Mouse (Mus musculus) heart, embryonic 10.5 days (tissue): ENCODE results near the gene Elovl5. TPM values are rescaled to one million over a fixed set of nuclear protein-coding genes. Genes with fewer than 3 reads are reported as not detected.
A peak's percentile ranks its signal among the peaks of the same experiment; 100 is the strongest.

Experiments
- DNase-seq: peaks from one replicate; pipeline ENCODE4 v3.0.0-alpha.2; 2017; ENCODE audit warnings: low spot score
- H3K27ac ChIP-seq: fragments of 300-500 bp; sonication (generic); 2 replicates; pipeline ENCODE4 v1.5.1; 2016; ENCODE audit warnings: mild to moderate bottlenecking
- H3K27me3 ChIP-seq: fragments of 300-500 bp; sonication (generic); 2 replicates; pipeline ENCODE4 v1.6.1; 2016; ENCODE audit warnings: mild to moderate bottlenecking; ENCODE audit not compliant: poor library complexity, insufficient read depth, severe bottlenecking
- H3K36me3 ChIP-seq: fragments of 300-500 bp; sonication (generic); 2 replicates; pipeline ENCODE4 v1.6.1; 2016; ENCODE audit warnings: mild to moderate bottlenecking, moderate library complexity
- H3K4me1 ChIP-seq: fragments of 300-500 bp; sonication (generic); 2 replicates; pipeline ENCODE4 v1.6.1; 2016; ENCODE audit warnings: mild to moderate bottlenecking
- H3K4me3 ChIP-seq: fragments of 300-500 bp; sonication (generic); 2 replicates; pipeline ENCODE4 v1.5.1; 2016; ENCODE audit warnings: mild to moderate bottlenecking, moderate library complexity
- H3K9me3 ChIP-seq: fragments of 300-500 bp; sonication (generic); 2 replicates; pipeline ENCODE4 v1.6.1; 2016; ENCODE audit warnings: mild to moderate bottlenecking, moderate library complexity
- WGBS: fragments of 180-500 bp; shearing (Covaris S2); methylation state at CpG from one replicate; pipeline ENCODE4 v1.1.7; 2016; 5-methylcytosine and 5-hydroxymethylcytosine counted together
- polyA plus RNA-seq: library from polyadenylated mRNA; unstranded; fragments of >200 nt; fragmentation: Nextera tagmentation; extraction: Ambion mirVana; gene quantifications from 2 replicates; pipeline ENCODE4 v1.2.1, GENCODE M21; 2016

Elovl5 gene
- polyA plus RNA-seq, 1 experiment from 2014 or later: 93.9 TPM

DNA sequence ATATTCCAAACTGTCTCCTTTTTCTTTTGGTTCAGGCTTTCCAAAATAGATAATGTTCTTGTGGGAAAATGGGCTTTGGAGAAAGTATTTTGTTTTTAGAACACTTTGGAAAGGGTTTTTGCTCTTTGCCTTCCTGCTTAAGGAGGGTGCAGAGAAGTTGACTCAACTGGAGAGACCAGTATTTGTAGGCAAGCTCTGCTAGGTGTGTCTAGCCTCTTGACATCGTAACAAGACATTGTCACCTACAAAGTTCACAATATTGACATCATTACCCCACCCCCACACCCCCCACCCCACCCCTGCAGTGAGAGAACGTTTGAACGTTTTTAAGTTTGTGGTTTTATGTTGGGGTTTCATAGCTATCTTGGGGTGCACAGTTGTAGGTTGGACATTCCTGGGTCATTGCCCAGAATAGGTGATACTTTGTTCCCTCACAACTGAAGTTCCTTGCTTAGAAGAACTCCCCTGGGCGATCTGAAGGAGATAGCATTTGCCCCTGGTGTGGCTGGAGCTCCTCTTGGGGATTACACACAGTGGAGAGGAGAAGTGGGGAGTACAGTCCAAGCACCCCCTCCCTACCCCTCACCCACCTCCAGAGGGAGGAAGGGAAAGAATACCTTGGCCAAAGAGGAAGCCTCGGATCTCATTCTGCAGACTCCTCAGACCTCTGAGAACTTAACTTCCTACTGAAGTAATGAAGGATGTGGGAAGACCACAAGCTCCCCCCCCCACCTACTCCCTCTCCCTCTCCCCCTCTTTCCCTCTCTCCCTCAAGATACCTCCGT is 48.8 kb downstream of the Elovl5 start:
- H3K4me3 ChIP-seq: no peak overlapping the region
- no peak for DNase-seq
- no peaks in the 10 kb centered on the region for H3K27me3 ChIP-seq
- peaks cover 63% of the 10 kb centered on the region for H3K4me1 ChIP-seq
- H3K27ac ChIP-seq: no peak overlapping the region
- H3K36me3 ChIP-seq: peaks cover 10% of the 10 kb centered on the region; the same call in 1 of the 2 replicates
- no peaks in the 10 kb centered on the region for H3K9me3 ChIP-seq
- 81% methylated on average over 6 of the region's 6 CpGs for WGBS

DNA sequence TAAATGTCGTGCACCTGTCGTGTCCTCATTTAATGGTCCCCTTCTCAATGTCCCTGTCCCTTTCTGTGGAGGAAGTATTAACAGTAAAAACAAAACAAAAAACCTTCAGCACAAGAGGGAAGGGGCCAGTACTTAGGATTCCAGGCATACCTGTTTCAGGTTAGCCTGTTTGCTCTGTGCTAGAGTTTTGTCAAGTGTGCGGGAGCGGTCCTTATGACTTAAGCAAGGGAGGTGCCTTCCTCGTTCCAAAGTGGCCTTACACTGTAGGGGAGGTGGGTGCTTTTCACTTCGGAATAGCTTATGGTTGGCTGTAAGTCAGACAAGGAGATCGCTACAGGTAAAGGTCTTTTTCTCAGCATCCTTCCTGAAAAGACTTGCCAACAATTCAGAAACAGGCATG is 49.7 kb downstream of the Elovl5 start:
- Histone ChIP-seq H3K9me3 (no peaks in the 10 kb centered on the region), H3K4me1 (peaks cover 64% of the 10 kb centered on the region), H3K27ac (no peak overlapping the region), H3K27me3 (no peaks in the 10 kb centered on the region), H3K36me3 (peaks cover 4% of the 10 kb centered on the region; the same call in 1 of the 2 replicates), H3K4me3 (no peak overlapping the region)
- DNase-seq: no peak
- 90% methylated on average over 7 of the region's 7 CpGs for WGBS

DNA sequence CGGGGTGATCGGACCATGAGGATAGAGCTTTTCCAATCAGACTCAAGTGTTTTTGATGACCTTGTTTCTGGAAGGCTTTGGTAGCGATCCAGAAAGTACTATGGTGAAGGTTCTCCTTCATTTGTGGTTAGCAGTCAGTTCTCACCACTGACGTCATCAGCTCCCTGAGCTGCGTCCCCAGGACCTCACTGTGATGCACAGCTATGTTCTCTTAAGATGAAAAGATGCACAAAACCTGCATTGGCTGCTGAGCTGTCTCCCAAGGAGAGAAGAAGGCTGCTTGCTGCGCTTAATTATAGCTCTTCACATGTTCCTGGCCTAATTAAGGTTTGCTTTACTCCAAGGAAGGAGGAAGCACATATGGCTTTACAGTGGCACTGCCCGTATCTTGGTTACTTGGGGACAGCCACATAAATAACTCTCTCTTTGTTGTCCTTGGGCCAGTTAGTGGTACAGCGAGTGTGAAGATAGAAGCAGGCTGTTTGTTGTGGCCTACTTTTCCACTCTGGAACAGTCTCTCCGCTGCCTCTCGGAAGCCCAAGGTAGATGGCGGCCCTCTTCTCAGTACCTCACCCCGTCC is 50.5 kb downstream of the Elovl5 start:
- Histone ChIP-seq H3K4me1 (peaks cover 63% of the 10 kb centered on the region), H3K9me3 (no peaks in the 10 kb centered on the region), H3K4me3 (no peak overlapping the region), H3K27ac (no peak overlapping the region), H3K27me3 (no peaks in the 10 kb centered on the region), H3K36me3 (peaks cover 7% of the 10 kb centered on the region; the same call in 1 of the 2 replicates)
- no peak for DNase-seq
- 91% methylated on average over 12 of the region's 12 CpGs for WGBS

DNA sequence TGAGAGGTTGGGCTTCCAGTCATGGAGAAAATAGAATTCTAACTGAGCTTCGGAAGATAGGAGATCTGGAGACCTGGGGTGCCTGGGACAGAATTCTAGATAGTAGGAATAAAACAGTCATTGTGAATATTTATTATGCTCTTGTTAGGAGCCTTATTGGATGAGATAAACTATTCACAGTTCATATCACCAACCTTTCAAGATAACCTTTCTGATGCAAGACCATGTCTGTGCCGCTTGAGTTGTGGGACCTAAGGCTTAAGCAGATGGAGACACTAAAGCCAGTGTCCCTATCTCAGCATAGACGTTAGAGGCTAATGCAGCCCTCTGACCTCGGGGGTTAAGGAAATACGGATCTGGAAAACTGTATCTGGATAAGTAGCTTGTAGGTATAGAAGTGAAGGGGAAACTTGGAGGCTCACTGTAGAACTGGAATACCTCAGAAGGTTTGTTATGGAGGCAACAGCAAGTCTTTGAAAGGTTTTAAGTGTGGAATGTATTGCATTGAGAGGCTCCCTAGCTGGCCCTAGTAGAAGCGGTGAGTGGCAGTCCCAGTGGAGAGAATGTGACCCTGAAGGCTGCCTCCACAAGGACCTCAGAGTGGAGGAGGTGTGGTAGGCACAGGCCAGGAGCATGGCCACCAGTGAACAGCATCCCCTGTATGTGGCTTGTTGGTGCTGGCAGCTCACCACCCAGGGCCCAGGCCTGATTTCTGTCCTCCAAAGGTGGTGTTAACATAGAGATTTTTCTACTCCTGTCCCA is 52.2 kb downstream of the Elovl5 start:
- Histone ChIP-seq H3K36me3 (peaks cover 7% of the 10 kb centered on the region; the same call in 1 of the 2 replicates), H3K27me3 (no peaks in the 10 kb centered on the region), H3K4me3 (no peak overlapping the region), H3K9me3 (no peaks in the 10 kb centered on the region), H3K27ac (peak overlapping the region; percentile 47; the same call in 1 of the 2 replicates), H3K4me1 (peaks cover 48% of the 10 kb centered on the region)
- 46% methylated on average over 6 of the region's 6 CpGs for WGBS
- no peak for DNase-seq

DNA sequence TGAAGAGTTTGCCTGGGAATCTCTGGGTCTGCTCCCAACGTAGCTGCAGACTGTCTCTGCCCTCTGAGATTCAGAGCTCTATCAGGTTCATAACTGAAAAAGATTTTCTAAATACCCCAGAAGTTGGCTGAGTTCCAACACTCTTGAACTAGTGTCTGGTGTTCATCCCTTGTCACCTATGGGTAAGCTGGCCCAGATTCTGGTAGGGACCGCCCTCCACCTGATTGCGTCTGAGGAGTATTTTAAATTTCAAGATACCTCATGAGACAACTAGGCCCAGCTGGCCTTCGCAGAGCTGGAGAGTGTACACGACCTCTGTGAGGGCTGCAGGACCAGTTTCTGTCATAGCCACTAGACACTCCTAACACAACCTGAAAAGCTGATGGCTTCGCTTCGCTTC is 61.8 kb downstream of the Elovl5 start:
- 69% methylated on average over 7 of the region's 7 CpGs for WGBS
- H3K27me3 ChIP-seq: no peaks in the 10 kb centered on the region
- H3K4me3 ChIP-seq: no peak overlapping the region
- no peaks in the 10 kb centered on the region for H3K9me3 ChIP-seq
- H3K27ac ChIP-seq: no peak overlapping the region
- no peak for DNase-seq
- H3K36me3 ChIP-seq: peaks cover 65% of the 10 kb centered on the region
- peaks cover 5% of the 10 kb centered on the region; the same call in 1 of the 2 replicates for H3K4me1 ChIP-seq

DNA sequence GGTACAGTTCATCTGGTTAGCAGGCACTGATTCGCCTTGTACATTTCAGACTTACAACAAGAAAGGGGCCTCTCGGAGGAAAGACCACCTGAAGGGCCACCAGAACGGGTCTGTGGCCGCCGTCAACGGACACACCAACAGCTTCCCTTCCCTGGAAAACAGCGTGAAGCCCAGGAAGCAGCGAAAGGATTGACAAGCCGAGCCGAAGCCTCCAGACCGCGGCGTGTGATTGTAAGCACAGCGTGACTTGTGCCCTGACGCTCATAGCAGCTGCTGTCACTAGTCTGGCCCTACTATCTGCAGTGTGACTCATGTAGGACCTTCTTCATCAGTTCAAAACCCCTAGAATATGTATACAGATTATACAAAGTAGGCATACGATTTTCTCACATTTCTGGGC is 65.5 kb downstream of the Elovl5 start:
- WGBS: 88% methylated on average over 16 of the region's 16 CpGs
- Histone ChIP-seq H3K36me3 (peaks cover 58% of the 10 kb centered on the region), H3K4me3 (no peak overlapping the region), H3K27me3 (no peaks in the 10 kb centered on the region), H3K4me1 (peaks cover 12% of the 10 kb centered on the region), H3K27ac (no peak overlapping the region), H3K9me3 (no peaks in the 10 kb centered on the region)
- DNase-seq: no peak

DNA sequence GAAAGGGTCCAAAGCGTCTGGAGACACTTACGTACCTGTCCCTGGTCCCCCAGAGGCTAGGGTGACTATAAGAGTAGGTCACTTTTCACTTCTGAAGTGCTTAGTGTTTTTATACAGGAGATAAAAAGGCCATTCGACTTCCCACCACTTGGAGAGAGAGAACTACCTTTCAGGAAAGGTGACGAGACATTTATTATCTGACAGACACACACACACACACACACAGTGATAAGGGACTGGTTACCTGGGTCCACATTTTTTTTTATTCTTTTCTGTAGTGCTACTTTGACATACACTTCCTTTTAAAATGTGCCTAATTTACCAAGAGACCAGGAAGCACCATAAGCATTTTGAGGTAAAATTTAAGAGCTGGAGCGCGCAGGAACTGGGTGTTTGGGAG is 66.4 kb downstream of the Elovl5 start:
- DNase-seq: no peak
- WGBS: 73% methylated on average over 6 of the region's 6 CpGs
- Histone ChIP-seq H3K4me1 (peaks cover 9% of the 10 kb centered on the region), H3K27me3 (no peaks in the 10 kb centered on the region), H3K9me3 (no peaks in the 10 kb centered on the region), H3K4me3 (no peak overlapping the region), H3K36me3 (peaks cover 55% of the 10 kb centered on the region), H3K27ac (no peak overlapping the region)

DNA sequence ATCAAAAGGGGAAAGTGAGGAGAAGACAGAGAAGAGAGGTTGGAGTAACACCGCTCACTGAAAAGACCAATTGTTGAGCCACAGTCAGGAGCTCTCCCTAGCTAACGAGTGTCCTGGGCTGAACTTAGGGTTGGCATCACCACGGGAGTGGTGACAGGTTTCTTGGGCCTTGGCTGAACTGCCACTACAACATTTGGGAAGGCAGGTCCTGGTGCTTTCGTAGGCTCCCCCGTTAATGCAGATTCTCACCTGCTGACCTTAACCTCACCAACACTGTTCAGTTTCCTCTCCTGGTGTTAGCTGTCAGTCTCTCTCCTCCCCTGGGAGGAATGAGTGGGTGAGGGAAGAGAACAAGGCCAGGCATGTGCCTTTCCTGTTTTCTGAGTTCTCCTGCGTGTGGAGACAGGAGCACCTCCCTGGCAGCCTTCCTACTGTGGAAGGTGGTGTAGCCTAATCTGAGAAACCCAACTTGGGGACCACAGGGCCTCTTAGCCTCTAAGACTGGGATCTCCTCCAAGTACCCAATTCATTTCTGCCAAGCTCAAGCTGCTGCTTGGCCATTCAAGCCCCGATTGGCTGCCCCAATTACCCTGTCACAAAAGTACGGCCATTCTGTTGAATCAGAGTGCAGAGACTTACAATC is 69.1 kb downstream of the Elovl5 start:
- Histone ChIP-seq H3K27me3 (no peaks in the 10 kb centered on the region), H3K27ac (no peak overlapping the region), H3K4me3 (no peak overlapping the region), H3K36me3 (peaks cover 33% of the 10 kb centered on the region), H3K4me1 (peaks cover 22% of the 10 kb centered on the region), H3K9me3 (no peaks in the 10 kb centered on the region)
- WGBS: 62% methylated on average over 8 of the region's 8 CpGs
- no peak for DNase-seq

DNA sequence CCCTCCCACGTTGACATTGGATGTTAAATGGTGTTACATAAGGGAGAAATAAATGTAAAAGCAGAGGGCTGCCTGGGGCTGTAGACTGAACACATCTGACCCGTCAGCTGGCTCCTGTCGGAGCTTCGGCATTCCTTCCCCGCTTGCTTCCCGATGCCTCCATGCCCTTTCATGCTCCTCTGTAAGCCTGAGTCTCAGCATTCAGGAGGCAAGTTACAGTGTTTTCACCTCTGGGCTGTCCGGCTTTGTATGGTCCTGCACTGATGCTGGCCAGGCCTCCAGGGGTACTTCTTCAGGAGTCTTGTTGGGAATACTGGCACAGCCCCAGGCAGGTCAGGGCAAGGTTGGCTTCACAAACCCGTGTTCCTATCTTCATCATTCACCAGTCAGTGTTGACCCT is 72.5 kb downstream of the Elovl5 start:
- WGBS: 57% methylated on average over 8 of the region's 8 CpGs

DNA sequence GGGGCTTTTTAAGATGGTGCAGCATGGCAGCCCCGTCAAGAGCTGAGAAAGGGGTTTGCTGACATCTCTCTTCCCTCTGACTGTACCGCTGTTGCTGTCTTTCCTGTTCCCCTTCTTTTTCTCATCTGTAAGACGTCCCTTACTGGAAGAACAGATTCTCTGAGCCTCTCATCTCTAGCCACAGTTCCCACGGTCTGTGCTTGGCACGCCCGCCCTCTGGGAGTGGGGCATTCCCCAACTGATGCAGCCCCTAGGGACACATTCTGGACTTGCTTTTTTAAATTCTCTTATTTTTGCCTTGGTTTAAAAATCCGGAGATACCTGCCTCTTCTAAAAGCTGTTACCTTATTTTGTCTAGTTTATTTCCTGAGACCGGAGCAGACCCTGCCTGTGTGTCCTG is 73.1 kb downstream of the Elovl5 start:
- H3K27ac ChIP-seq: peak overlapping the region; percentile 42; the same call in 1 of the 2 replicates
- WGBS: 68% methylated on average over 8 of the region's 8 CpGs

More for the DNA sequence above, 72.5 kb downstream of the Elovl5 start:
- Histone ChIP-seq H3K27me3 (no peaks in the 10 kb centered on the region), H3K4me1 (peaks cover 30% of the 10 kb centered on the region), H3K9me3 (no peaks in the 10 kb centered on the region), H3K4me3 (no peak overlapping the region), H3K36me3 (peaks cover 9% of the 10 kb centered on the region), H3K27ac (0 out of 2 replicates have a peak overlapping the region, but pooled peaks have one; percentile 29)
- DNase-seq: no peak

DNA sequence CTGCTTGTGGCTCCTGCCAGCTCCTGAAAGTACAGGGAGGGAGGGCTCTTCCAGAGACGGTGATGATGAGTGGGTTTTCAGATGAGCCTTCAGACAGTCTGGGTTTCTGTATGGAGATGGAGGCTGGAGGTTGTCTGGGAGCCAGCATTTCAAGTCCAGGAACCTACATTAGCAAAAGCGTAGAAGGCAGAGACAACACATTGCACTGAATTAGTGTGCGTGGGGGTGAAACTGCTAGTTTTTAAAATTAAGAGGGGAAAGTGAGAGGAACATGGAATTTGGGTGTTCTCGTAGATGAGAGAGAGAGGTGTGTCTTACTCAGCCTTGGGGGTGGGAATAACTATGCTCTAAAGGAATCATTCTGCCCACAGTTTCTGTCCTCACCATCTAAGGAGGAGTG is 74.5 kb downstream of the Elovl5 start:
- Histone ChIP-seq H3K4me1 (peaks cover 24% of the 10 kb centered on the region), H3K4me3 (no peak overlapping the region), H3K27ac (no peak overlapping the region), H3K9me3 (no peaks in the 10 kb centered on the region), H3K36me3 (no peaks in the 10 kb centered on the region), H3K27me3 (no peaks in the 10 kb centered on the region)
- DNase-seq: no peak
- WGBS: 91% methylated on average over 4 of the region's 4 CpGs

More for the DNA sequence above, 73.1 kb downstream of the Elovl5 start:
- Histone ChIP-seq H3K9me3 (no peaks in the 10 kb centered on the region), H3K27me3 (no peaks in the 10 kb centered on the region), H3K4me3 (no peak overlapping the region), H3K4me1 (peaks cover 30% of the 10 kb centered on the region), H3K36me3 (peaks cover 2% of the 10 kb centered on the region; the same call in 1 of the 2 replicates)
- no peak for DNase-seq

DNA sequence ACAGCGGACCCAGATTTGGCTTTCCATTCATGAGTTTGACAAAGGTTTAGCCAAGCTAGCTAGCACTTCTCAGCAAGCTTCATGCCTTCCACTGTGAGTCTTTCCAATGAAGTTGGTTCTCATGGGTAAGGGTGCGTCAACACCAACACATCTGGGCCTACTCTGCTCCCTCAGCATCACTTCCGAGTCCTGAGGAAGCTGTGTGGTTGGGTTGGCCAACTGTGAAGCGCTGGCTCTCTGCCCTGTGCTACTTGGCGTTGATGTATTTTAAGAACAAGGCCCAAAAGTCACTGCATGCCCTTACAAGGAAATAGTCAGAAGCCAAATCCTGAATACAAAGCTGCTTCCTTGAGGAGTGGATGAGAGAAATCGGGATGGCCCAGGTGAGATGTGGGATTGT is 75.1 kb downstream of the Elovl5 start:
- Histone ChIP-seq H3K27ac (no peak overlapping the region), H3K36me3 (no peaks in the 10 kb centered on the region), H3K4me3 (no peak overlapping the region), H3K27me3 (no peaks in the 10 kb centered on the region), H3K4me1 (peaks cover 24% of the 10 kb centered on the region), H3K9me3 (no peaks in the 10 kb centered on the region)
- 88% methylated on average over 6 of the region's 6 CpGs for WGBS
- no peak for DNase-seq
